Mouse (Mus musculus): ENCODE measurements around the gene Stt3b. TPM values are rescaled to one million over a fixed set of nuclear protein-coding genes. Genes with fewer than 3 reads are reported as not detected.

Gene Stt3b
- total and polyA plus RNA-seq, 3 experiments = 22.2 to 56.5 (median 54.9) TPM

- no peak for TF ChIP-seq CTCF (IDR thresholded peaks at IDR 0.05)
- TF ChIP-seq EP300 (IDR thresholded peaks at IDR 0.05; ENCODE audit: insufficient read depth, low read depth, low read length) = no peak
- no peak for TF ChIP-seq POLR2A (IDR thresholded peaks at IDR 0.05; ENCODE audit: insufficient read depth, low read depth, low read length)
- Histone ChIP-seq H3K36me3 (ENCODE audit: control insufficient read depth, insufficient read depth, low read length) (no peaks in the 10 kb centered on the region), H3K9ac (ENCODE audit: low read depth, low read length) (no peak overlapping the region), H3K4me3 (no peak overlapping the region), H3K79me2 (replicated peaks; ENCODE audit: control insufficient read depth, insufficient read depth, low read length) (no peaks in the 10 kb centered on the region), H3K27me3 (ENCODE audit: control insufficient read depth, insufficient read depth, low read length) (no peaks in the 10 kb centered on the region), H3K27ac (no peak overlapping the region), H3K4me1 (ENCODE audit: control insufficient read depth, insufficient read depth, low read length) (no peaks in the 10 kb centered on the region)
- DNase-seq = no peak
- intact Hi-C loops (cut with DNase I) = no loop called here
- 30% methylated on average over 5 of the region's 5 CpGs for WGBS
Measured at GRCm38 (mm10) chr9:115249145-115249544, 61.1 kb downstream of the Stt3b start.

DNA sequence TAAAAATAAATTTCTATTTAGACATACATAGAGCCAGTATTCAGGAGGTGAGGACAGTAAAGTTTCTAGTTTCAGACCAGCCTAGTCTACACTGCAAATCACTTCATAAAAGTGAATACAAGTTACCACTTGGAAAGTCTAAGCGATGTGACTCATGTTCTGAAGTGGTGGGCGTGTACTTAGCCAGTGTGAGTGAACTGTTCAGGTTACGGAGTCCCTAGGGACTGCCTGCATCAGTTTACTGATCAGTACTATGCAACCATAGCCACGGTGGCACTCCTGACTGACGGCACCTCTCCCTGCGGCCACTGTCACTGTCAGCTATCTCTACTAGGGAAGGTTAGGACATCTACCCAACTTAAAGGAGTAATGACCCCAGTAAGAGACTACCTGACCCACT is 65.1 kb downstream of the Stt3b start:
- no peak overlapping the region for H3K4me3 ChIP-seq
- H3K36me3 ChIP-seq (ENCODE audit: control insufficient read depth, insufficient read depth, low read length) = no peaks in the 10 kb centered on the region
- TF ChIP-seq EP300 (IDR thresholded peaks at IDR 0.05; ENCODE audit: insufficient read depth, low read depth, low read length) (no peak), POLR2A (IDR thresholded peaks at IDR 0.05; ENCODE audit: insufficient read depth, low read depth, low read length) (no peak), CTCF (IDR thresholded peaks at IDR 0.05) (no peak)
- no peak overlapping the region for H3K9ac ChIP-seq (ENCODE audit: low read depth, low read length)
- H3K27ac ChIP-seq = no peak overlapping the region
- 80% methylated on average over 6 of the region's 6 CpGs for WGBS
- H3K79me2 ChIP-seq (replicated peaks; ENCODE audit: control insufficient read depth, insufficient read depth, low read length) = no peaks in the 10 kb centered on the region
- no peaks in the 10 kb centered on the region for H3K4me1 ChIP-seq (ENCODE audit: control insufficient read depth, insufficient read depth, low read length)
- no peak for DNase-seq
- intact Hi-C loops (cut with DNase I) = no loop called here
- H3K27me3 ChIP-seq (ENCODE audit: control insufficient read depth, insufficient read depth, low read length) = no peaks in the 10 kb centered on the region

GRCm38 (mm10) chr9:115243630-115244029 is 66.6 kb downstream of the Stt3b start:
- Histone ChIP-seq H3K9ac (ENCODE audit: low read depth, low read length) (no peak overlapping the region), H3K27ac (no peak overlapping the region), H3K79me2 (replicated peaks; ENCODE audit: control insufficient read depth, insufficient read depth, low read length) (no peaks in the 10 kb centered on the region), H3K36me3 (ENCODE audit: control insufficient read depth, insufficient read depth, low read length) (no peaks in the 10 kb centered on the region), H3K27me3 (ENCODE audit: control insufficient read depth, insufficient read depth, low read length) (no peaks in the 10 kb centered on the region), H3K4me3 (no peak overlapping the region), H3K4me1 (ENCODE audit: control insufficient read depth, insufficient read depth, low read length) (no peaks in the 10 kb centered on the region)
- 90% methylated on average over 6 of the region's 6 CpGs for WGBS
- intact Hi-C loops (cut with DNase I) = no loop called here
- TF ChIP-seq EP300 (IDR thresholded peaks at IDR 0.05; ENCODE audit: insufficient read depth, low read depth, low read length) (no peak), CTCF (IDR thresholded peaks at IDR 0.05) (no peak), POLR2A (IDR thresholded peaks at IDR 0.05; ENCODE audit: insufficient read depth, low read depth, low read length) (no peak)
- DNase-seq = no peak

GRCm38 (mm10) chr9:115239861-115240260 is 70.4 kb downstream of the Stt3b start:
- DNase-seq = no peak
- 94% methylated on average over 5 of the region's 5 CpGs for WGBS
- Histone ChIP-seq H3K36me3 (ENCODE audit: control insufficient read depth, insufficient read depth, low read length) (no peaks in the 10 kb centered on the region), H3K4me3 (no peak overlapping the region), H3K4me1 (ENCODE audit: control insufficient read depth, insufficient read depth, low read length) (peaks cover 4% of the 10 kb centered on the region), H3K27me3 (ENCODE audit: control insufficient read depth, insufficient read depth, low read length) (no peaks in the 10 kb centered on the region), H3K9ac (ENCODE audit: low read depth, low read length) (no peak overlapping the region), H3K27ac (no peak overlapping the region), H3K79me2 (replicated peaks; ENCODE audit: control insufficient read depth, insufficient read depth, low read length) (no peaks in the 10 kb centered on the region)
- intact Hi-C loops (cut with DNase I) = no loop called here
- TF ChIP-seq POLR2A (IDR thresholded peaks at IDR 0.05; ENCODE audit: insufficient read depth, low read depth, low read length) = no peak
- TF ChIP-seq EP300 (IDR thresholded peaks at IDR 0.05; ENCODE audit: insufficient read depth, low read depth, low read length) = no peak
- no peak for TF ChIP-seq CTCF (IDR thresholded peaks at IDR 0.05)

- Histone ChIP-seq H3K27me3 (ENCODE audit: control insufficient read depth, insufficient read depth, low read length) (no peaks in the 10 kb centered on the region), H3K36me3 (ENCODE audit: control insufficient read depth, insufficient read depth, low read length) (no peaks in the 10 kb centered on the region), H3K9ac (ENCODE audit: low read depth, low read length) (no peak overlapping the region), H3K4me1 (ENCODE audit: control insufficient read depth, insufficient read depth, low read length) (peaks cover 4% of the 10 kb centered on the region), H3K27ac (no peak overlapping the region), H3K79me2 (replicated peaks; ENCODE audit: control insufficient read depth, insufficient read depth, low read length) (no peaks in the 10 kb centered on the region), H3K4me3 (no peak overlapping the region)
- intact Hi-C loops (cut with DNase I) = no loop called here
- no peak for DNase-seq
- TF ChIP-seq CTCF (IDR thresholded peaks at IDR 0.05) = no peak
- TF ChIP-seq EP300 (IDR thresholded peaks at IDR 0.05; ENCODE audit: insufficient read depth, low read depth, low read length) = no peak
- TF ChIP-seq POLR2A (IDR thresholded peaks at IDR 0.05; ENCODE audit: insufficient read depth, low read depth, low read length) = no peak
Measured at GRCm38 (mm10) chr9:115237943-115238342, 72.3 kb downstream of the Stt3b start.

DNA sequence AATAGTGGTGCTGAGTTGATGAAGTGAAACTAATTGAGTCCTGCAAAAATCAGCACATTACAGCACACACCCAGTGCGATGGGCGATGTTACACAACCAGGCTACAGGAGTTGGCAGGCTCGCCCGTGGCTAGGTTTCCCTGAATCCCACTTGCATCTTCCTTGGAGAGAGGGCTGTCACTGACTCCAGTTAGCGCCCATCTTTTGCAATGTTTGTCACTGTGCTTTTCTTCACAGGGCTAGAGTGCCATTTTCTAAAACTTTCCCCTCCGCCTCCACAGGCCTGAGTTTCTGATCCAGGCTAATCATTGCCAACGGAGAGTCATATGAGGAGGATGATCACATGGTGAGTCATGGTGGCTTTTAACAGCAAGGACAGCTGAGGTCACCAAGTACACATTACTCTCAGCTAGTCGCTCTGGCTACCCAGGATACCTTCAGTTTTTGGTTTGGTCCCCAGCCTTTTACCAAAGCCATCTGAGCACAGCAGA is 73.8 kb downstream of the Stt3b start:
- peaks cover 4% of the 10 kb centered on the region for H3K4me1 ChIP-seq (ENCODE audit: control insufficient read depth, insufficient read depth, low read length)
- WGBS = 62% methylated on average over 8 of the region's 8 CpGs
- intact Hi-C loops (cut with DNase I) = no loop called here
- TF ChIP-seq CTCF (IDR thresholded peaks at IDR 0.05) (no peak), EP300 (IDR thresholded peaks at IDR 0.05; ENCODE audit: insufficient read depth, low read depth, low read length) (0 out of 2 replicates have a peak, but pooled peaks have one; percentile 36)
- H3K4me3 ChIP-seq = no peak overlapping the region
- DNase-seq = peak; percentile 44 to 48
- no peak overlapping the region for H3K9ac ChIP-seq (ENCODE audit: low read depth, low read length)
- no peaks in the 10 kb centered on the region for H3K36me3 ChIP-seq (ENCODE audit: control insufficient read depth, insufficient read depth, low read length)
- H3K27ac ChIP-seq = no peak overlapping the region
- no peaks in the 10 kb centered on the region for H3K27me3 ChIP-seq (ENCODE audit: control insufficient read depth, insufficient read depth, low read length)
- H3K79me2 ChIP-seq (replicated peaks; ENCODE audit: control insufficient read depth, insufficient read depth, low read length) = no peaks in the 10 kb centered on the region

Measured in heart, adult 2 months (tissue).